Mouse (Mus musculus): ENCODE data around the gene Bub3. TPM values are rescaled to one million over a fixed set of nuclear protein-coding genes. Genes with fewer than 3 reads are reported as not detected.

Gene Bub3
- total RNA-seq, 1 experiment from 2014 or later: 86.7 TPM

DNA sequence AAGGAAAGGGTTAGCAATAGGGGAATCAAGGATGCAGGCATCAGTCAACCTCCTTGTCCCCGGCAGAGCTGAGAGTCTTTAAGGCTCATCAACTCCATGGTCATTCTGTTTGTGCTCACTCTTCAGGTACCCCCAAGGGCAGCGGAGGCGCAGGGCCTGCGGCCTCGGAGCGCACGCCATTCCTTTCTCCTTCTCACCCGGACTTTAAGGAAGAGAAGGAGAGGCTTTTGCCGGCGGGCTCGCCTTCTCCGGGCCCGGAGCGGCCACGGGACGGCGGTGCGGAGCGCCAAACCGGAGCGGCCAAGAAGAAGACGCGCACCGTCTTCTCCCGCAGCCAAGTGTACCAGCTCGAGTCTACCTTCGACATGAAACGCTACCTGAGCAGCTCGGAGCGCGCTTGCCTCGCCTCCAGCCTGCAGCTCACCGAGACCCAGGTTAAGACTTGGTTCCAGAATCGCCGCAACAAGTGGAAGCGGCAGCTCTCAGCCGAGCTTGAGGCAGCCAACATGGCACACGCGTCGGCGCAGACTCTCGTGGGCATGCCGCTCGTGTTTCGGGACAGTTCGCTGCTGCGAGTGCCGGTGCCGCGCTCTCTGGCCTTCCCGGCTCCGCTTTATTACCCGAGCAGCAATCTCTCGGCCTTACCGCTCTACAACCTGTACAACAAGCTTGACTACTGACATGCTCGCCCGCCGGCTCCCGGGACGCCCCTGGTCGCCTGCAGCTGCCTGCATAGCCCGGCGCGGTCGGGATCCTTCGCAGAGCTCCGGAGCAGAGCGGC lies 4.5 kb upstream of the Bub3 start:
- no peak for ATAC-seq (replicated peaks; ENCODE audit: low read depth, poor library complexity, severe bottlenecking)

DNA sequence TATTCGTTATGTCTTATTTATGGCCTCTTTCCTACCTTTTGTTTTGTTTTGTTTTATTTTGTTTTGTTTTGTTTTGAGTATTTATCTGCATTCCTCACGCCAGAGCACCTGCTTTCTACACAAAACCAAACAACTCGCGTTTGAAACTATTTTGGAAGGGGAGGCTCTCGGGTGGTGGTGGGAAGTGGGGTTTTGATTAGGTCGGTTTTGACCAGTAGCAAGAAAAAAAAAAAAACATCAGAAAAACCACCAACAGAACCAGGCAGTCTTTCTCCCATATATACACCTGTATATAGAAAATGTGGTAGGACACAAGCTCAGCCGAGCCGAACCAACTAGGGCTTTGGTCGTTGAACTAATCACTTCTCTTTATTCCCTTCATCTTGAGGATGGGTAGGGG lies 3.9 kb upstream of the Bub3 start:
- ATAC-seq (replicated peaks; ENCODE audit: low read depth, poor library complexity, severe bottlenecking): no peak

DNA sequence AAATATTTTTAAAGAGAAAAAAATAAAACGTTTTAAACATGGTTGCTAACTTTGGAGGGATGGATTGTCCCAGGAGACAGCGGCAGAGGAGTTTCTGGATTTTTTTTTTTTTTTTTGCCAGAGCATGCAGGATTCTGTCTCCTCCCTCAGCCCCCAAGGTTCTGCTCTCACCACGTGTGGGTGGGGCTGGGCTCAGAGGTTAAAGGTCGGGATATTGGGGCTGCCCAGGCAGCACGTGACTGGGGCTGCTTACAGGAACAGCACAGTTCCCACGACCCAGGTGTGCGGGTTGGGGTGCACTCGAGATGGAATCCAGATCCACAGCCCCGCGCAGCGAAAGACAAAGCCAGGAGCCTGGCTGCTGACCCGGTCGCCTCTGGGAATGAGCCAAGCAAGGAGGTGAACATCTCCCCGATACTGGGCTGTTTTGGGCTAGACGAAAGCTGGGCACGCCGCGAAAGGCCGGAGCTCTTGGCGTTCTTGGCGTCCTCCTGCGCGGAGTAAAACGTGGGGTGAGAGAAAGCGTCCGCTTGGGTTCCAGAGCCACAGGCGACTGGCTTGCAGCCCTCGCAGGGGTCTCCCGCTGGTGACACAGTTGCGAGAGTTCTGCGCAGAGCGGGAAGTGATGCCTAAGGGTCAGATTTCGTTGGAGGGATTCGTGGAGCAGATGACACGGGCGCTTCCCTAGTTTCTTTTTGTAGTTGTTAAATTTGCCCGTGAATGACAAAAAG lies 3.3 kb upstream of the Bub3 start:
- no peak for ATAC-seq (replicated peaks; ENCODE audit: low read depth, poor library complexity, severe bottlenecking)

DNA sequence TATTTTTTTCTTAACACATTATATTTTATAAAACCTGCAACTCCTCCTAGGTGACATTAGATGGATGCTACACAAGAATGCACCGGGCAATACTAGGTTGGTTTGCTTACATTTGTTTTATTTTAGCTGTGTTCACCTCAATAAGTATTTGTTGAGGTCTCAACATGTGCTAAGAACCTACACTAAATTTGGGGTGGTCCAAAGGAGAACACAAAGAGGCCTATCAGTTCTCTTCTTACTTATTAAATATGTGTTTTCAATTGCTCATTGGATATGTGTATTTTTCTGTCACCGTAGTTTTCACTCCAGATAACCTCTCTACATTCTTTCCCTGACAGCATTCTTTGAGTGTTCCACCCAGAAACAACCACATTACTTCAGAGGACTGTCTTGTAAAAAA lies 2.3 kb upstream of the Bub3 start:
- no peak for ATAC-seq (replicated peaks; ENCODE audit: low read depth, poor library complexity, severe bottlenecking)

DNA sequence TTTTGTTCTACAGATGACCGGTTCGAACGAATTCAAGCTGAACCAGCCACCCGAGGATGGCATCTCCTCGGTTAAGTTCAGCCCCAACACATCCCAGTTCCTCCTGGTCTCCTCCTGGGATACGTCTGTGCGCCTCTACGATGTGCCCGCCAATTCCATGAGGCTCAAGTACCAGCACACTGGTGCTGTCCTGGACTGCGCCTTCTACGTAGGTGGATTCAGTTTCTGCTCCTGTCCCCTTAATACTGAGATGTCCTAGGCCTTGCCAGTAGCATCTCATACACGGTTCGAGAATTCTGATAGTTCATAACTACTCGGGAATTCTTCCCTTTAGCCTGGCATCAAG lies 648 bp downstream of the Bub3 start:
- no peak for ATAC-seq (replicated peaks; ENCODE audit: low read depth, poor library complexity, severe bottlenecking)

DNA sequence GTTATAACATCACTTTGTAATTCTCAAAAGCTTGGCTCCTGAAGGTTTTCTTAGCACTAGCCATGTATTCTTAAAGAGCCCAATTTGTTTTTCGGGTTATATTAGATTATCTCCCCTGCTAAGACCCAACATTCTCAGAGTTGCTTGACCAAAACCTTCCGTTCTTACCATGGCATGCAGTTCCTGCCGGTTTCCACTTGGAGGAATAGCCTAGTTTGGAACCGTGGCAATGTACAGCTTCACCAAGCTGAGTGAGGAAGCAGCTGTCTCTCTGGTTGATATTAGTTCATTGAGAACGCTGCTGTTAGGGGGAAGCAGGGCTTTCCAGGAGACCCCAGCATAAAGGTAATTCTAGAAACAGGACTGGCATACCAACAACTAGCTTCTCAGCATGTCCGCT lies 15.2 kb downstream of the Bub3 start:
- ATAC-seq (replicated peaks; ENCODE audit: low read depth, poor library complexity, severe bottlenecking): no peak

DNA sequence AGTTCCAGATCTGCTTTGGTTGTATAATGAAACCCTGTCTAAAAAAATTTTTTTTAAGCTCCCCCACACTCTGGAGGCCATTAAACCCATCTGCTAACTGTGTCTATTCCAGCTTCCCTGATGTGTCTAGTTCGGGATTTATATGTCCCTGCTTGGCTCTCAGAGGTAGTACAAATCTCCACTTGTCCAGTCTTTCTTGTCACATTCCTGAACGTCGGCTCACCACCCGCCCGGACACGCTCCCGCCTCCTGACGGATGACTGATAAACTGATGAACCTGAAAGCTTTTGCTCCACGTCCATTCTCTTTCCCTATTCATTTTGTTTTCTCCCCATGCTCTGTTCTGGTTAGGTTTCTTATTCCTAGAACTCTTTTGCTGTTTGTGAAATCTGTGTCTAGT lies 22.2 kb downstream of the Bub3 start:
- no peak for ATAC-seq (replicated peaks; ENCODE audit: low read depth, poor library complexity, severe bottlenecking)

DNA sequence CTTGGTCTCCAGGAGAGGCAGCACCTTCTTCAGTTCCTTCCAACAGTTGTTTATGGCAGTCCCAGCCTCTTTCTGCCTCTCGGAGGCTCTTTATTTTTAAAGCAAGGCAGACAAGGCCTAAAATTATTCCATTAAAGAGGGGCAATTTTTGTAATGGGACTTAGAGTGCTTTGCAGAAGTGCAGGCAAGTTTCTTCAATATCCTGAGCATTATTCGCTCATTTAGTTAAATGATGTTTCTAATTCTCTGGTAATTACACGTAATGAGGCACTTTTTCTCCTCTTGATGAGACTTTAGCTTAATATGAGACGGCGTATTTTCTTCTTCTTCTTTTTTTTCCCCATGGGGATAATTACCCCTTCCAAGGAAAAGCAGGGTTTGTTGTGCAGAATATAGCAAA lies 25.5 kb downstream of the Bub3 start:
- no peak for ATAC-seq (replicated peaks; ENCODE audit: low read depth, poor library complexity, severe bottlenecking)

DNA sequence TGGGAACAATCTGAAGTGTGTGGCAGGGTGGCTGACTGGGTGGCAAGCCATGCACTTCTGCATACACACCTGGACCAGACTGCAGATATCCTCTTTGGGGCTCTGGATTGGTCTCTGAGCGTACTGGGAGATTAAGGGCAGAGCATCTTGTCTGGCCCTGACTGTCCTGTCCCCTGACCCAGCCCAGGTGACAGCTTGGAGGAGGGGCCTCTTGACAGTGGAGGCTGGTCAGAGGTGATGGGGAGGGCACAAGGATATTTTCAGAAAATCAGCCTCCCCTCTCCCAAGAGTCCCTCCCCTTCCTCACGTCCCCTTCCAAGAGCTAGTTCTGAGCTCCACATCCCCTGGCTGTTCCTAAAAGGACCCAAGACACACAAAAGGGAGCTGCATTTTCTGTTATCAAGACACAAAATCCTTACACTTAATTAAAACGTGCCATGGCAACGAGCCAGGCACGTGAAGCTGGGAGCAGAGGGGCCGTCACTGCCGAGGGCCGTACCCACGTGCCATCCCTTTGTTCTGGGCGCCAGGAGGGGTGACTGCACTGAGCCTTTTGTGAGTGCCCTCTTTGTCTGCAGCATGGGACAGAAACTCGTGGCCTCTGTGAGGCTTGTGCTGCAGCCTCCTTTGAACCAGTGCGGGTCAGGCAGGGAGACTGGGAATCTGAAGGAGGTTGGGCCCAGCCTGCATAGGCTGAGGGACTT lies 37.9 kb downstream of the Bub3 start:
- ATAC-seq (replicated peaks; ENCODE audit: low read depth, poor library complexity, severe bottlenecking): no peak

DNA sequence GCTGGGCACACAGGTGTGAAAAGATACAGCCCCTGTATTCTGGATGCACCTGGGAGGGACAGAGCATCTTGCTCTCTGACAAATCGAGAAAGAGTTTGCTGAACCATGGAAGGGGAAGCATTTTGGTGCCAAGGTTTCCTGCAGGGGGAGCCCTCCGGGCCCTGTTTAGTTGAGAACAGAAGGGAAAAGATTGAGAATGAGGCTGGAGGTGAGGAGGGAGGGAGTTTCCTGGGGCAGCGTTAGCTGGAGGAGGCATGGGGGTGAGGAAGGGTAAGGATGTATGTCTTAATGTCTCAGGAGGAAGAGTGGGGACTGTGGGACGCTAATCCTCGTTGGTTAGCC lies 38.4 kb downstream of the Bub3 start:
- ATAC-seq (replicated peaks; ENCODE audit: low read depth, poor library complexity, severe bottlenecking): no peak

DNA sequence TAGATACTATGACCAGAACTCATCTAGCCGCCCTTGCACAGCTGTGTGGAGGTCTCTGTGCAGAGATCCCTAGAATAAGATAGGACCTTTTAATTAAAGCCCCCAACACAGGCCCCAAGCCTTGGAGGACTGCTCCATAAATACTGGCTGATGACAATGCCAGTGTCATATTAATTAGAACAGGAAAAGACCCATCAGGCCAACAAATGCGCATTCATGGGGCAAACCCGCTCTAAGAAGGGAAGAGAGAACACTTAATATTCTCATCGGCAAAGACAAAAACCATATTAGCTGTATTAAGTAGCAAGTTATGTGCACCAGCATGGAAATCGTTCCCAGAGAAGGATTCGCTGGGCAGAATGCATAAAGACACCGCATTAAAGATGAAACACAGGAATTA lies 42.1 kb downstream of the Bub3 start:
- ATAC-seq (replicated peaks; ENCODE audit: low read depth, poor library complexity, severe bottlenecking): no peak

DNA sequence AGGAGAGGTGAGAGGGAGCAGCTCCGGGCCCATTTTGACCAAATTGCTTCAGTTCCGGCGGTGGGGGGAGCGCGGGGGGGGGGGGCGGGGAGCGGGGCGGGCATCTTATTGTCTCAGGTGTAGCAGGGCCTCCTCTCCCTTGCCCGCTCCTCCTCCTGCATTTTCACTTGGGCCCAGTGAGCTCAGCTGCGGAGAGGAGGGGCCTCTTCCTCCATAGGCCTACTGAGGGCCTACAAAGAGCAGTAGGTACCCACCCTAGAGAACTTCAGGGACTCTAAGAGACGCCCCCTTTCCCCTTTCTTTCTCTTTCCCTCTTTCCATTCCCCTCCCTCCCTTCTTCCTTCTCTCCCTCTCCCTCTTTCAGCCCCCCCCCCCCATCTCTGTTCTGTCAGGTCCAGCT lies 43.2 kb downstream of the Bub3 start:
- ATAC-seq (replicated peaks; ENCODE audit: low read depth, poor library complexity, severe bottlenecking): no peak

DNA sequence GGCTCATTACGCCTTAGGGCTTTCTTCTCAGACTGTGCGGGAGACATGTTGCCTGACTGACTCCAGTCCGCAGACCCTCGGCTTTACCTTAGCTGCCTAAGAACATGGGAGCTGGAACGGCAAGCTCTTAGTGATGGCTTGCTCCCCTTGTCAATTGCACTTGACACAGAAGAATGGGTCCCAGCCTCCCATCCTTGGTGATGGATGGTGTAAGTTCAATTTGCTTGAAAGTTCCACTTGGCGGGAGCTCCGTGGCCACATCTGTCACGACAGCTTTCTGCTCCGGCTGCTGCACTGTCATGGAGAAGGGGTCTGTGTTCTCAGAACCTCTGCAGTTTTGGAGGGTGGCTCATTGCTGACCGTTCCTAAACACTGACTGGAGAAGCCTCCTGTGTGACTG lies 44.9 kb downstream of the Bub3 start:
- no peak for ATAC-seq (replicated peaks; ENCODE audit: low read depth, poor library complexity, severe bottlenecking)

DNA sequence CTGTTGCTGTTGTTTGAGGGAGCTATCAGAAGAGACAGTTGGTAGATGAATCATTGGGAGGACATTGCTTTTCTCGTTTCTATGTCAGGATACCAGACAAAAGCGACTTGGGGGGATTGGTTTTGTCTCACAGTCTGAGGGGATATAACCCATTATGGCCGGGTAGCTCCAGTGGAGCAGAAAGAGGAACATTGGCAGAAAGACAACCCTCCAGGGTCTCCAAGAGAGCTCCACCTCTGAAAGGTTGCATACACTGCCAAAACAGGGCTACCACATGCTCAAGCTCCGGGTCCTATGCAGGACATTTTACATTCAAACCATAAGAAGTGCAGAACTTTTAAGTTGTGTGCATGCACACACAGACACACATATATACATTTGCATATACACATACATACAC lies 45.5 kb downstream of the Bub3 start:
- no peak for ATAC-seq (replicated peaks; ENCODE audit: low read depth, poor library complexity, severe bottlenecking)

DNA sequence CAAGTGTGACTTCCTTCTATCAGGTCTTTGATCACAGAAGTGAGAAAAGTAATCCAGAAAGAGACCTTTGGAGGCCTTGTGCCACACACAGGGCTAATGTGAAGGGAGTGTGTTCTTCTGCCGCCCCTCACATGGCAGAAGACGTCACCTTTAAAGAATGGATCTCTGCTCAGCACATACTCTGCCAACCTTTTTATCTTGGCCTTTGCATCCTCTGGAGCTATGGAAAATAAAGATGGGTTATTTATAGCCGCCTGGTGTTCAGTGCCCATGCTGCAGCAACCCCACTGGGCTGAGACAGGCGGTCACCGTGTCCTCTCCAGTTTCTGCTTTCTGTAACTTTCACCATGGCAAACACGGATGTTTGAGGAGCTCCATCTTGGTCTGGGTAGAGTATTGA lies 48.0 kb downstream of the Bub3 start:
- ATAC-seq (replicated peaks; ENCODE audit: low read depth, poor library complexity, severe bottlenecking): no peak

DNA sequence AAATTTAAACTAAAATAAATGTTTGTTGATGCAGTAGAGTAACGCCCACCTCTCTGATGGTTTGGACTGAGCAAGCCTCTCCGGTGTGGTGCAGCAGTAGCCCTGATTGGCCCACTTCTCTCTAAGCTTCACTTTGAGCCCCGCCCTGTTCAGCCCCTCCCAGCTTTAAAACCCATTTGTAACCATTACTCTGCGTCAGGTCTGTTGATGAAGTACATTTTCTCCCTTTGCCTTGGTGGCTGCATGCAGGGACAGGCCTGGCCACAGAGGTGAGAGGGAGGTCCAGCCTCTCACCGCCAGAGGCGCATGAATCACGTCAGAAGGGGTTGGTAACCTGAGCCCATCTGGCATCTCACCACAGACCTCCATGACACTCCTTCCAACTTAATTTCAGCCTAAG lies 49.7 kb downstream of the Bub3 start:
- ATAC-seq (replicated peaks; ENCODE audit: low read depth, poor library complexity, severe bottlenecking): no peak

Other genes starting within 250 kb of the Bub3 start
- not detected in 2 replicates for gene Cuzd1, start 237.9 kb upstream of the Bub3 start, total RNA-seq (2017)
- not detected in 2 replicates for gene Fam24b, start 230.7 kb upstream of the Bub3 start, total RNA-seq (2017)
- gene Fam24a, start 226.4 kb upstream of the Bub3 start, total RNA-seq (2017): not detected in 2 replicates
- gene 2310057M21Rik, start 197.5 kb upstream of the Bub3 start, total RNA-seq (2017): 7.0 and 11.1 TPM in 2 replicates
- 18.9 TPM in 2 replicates for gene Pstk, start 189.1 kb upstream of the Bub3 start, total RNA-seq (2017)
- 23.5 and 28.7 TPM in 2 replicates for gene Ikzf5, start 149.7 kb upstream of the Bub3 start, total RNA-seq (2017)
- 36.0 and 44.2 TPM in 2 replicates for gene Acadsb, start 149.6 kb upstream of the Bub3 start, total RNA-seq (2017)
- gene Hmx3, start 17.4 kb upstream of the Bub3 start, total RNA-seq (2017): not detected in 2 replicates
- gene Hmx2, start 11.4 kb upstream of the Bub3 start, total RNA-seq (2017): not detected in 2 replicates

Measured in common myeloid progenitor, adult 5-6 weeks (primary cell).